11 mouse cellular contexts compared by ENCODE assay signal in the genomic region with DNA sequence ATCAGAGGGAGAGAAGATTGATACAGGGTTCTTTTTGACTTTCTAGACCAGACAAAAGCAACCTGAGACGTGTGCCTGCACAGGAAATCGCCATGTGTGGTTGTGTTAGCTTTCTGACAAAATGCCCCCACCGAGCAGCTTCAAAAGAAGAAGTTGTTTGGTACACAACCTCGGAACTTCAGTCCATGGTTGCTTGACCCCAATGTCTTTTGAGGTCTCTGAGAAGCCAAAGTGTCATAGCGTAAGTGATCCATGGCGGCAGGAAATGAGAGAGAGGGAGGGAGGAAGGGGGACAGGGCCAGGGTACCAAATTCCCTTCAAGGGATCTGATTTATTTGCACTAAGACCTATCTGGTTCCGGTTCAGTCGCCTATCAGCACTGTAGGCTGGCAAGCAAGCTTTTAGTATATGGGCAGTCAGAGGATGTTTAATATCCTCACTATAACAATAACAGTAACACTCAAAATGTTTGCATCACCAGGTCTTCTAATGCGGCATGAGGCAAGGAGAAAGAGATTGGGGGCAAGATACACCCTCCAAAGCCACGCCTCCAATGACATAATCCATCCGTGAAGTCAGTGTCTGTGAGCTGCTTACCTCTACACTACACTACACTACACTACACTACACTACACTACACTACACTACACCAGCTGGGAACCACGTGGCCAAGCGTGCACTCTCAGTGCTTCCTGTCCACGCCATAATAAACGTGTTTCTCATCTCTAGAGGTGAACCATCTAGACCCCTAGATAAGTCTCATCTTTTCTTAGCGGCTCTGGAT. TPM values are rescaled to one million over a fixed set of nuclear protein-coding genes. Genes with fewer than 3 reads are reported as not detected.
DNase-seq lines count a peak whose midpoint lies in the region; ATAC-seq lines count a peak whose summit lies in the region.
"Had no signal": no experiment of that assay in that cellular context is flagged by ENCODE, and none has a peak within 500 bp of the region (broad histone marks: within the 10 kb centered on the region; RNA-seq: fewer than 3 reads in every experiment).

No protein-coding gene starts in this region.

- no peak for ATAC-seq in intestine, embryonic 15.5 days
- no peak for ATAC-seq in intestine, embryonic 16.5 days
- peak; percentile 32 for ATAC-seq in activated CD4-positive, CD25-positive, alpha-beta regulatory T cell, adult 4 months
- no peak for ATAC-seq in liver, embryonic 15.5 days (ENCODE audit: insufficient read depth)
- ATAC-seq in forebrain, embryonic 11.5 days (replicated peaks; ENCODE audit: low FRiP score): no peak

- H3K36me3 ChIP-seq in intestine, embryonic 15.5 days: no peaks in the 10 kb centered on the region
- H3K36me3 ChIP-seq in intestine, embryonic 16.5 days (ENCODE audit: control insufficient read depth, insufficient read depth, low read length): no peaks in the 10 kb centered on the region
- no peaks in the 10 kb centered on the region for H3K36me3 ChIP-seq in liver, embryonic 15.5 days (replicated peaks)
- H3K36me3 ChIP-seq in forebrain, embryonic 11.5 days (ENCODE audit: control insufficient read depth, insufficient read depth, low read length): no peaks in the 10 kb centered on the region
- H3K36me3 ChIP-seq: forebrain, embryonic 15.5 days; hindbrain, embryonic 15.5 days; midbrain, embryonic 13.5 days had no signal

- 72% methylated on average over 16 of the region's 16 CpGs for WGBS in intestine, embryonic 15.5 days
- WGBS in intestine, embryonic 16.5 days: 76% methylated on average over 16 of the region's 16 CpGs
- 52% methylated on average over 16 of the region's 16 CpGs for WGBS in liver, embryonic 15.5 days (ENCODE audit: insufficient replicate concordance)
- WGBS in forebrain, embryonic 11.5 days: 73% methylated on average over 16 of the region's 16 CpGs

- H3K4me3 ChIP-seq in intestine, embryonic 15.5 days (replicated peaks): no peak overlapping the region
- H3K4me3 ChIP-seq in intestine, embryonic 16.5 days (ENCODE audit: low read length): no peak overlapping the region
- peak overlapping the region; percentile 61 for H3K4me3 ChIP-seq in liver, embryonic 15.5 days (replicated peaks)
- H3K4me3 ChIP-seq in forebrain, embryonic 11.5 days (ENCODE audit: low read depth, low read length): no peak overlapping the region

- no peak overlapping the region for H3K9ac ChIP-seq in intestine, embryonic 15.5 days
- no peak overlapping the region for H3K9ac ChIP-seq in intestine, embryonic 16.5 days (ENCODE audit: low read depth, low read length)
- H3K9ac ChIP-seq in liver, embryonic 15.5 days: no peak overlapping the region
- no peak overlapping the region for H3K9ac ChIP-seq in forebrain, embryonic 11.5 days (ENCODE audit: low read length)
- H3K9ac ChIP-seq: hindbrain, embryonic 15.5 days had no signal

- no peak overlapping the region for H3K27ac ChIP-seq in intestine, embryonic 15.5 days
- no peak overlapping the region for H3K27ac ChIP-seq in intestine, embryonic 16.5 days (ENCODE audit: low read length)
- 0 out of 2 replicates have a peak overlapping the region, but pooled peaks have one; percentile 66 for H3K27ac ChIP-seq in liver, embryonic 15.5 days (replicated peaks)
- H3K27ac ChIP-seq in forebrain, embryonic 11.5 days (ENCODE audit: low read depth, low read length): no peak overlapping the region
- H3K27ac ChIP-seq: forebrain, embryonic 15.5 days; hindbrain, embryonic 15.5 days; midbrain, embryonic 13.5 days had no signal

- peaks cover 9% of the 10 kb centered on the region for H3K27me3 ChIP-seq in intestine, embryonic 15.5 days (replicated peaks)
- peaks cover 5% of the 10 kb centered on the region; the same call in 1 of the 2 replicates for H3K27me3 ChIP-seq in intestine, embryonic 16.5 days (replicated peaks; ENCODE audit: control insufficient read depth, insufficient read depth, low read length)
- H3K27me3 ChIP-seq in liver, embryonic 15.5 days: peaks cover 17% of the 10 kb centered on the region
- peaks cover 12% of the 10 kb centered on the region for H3K27me3 ChIP-seq in forebrain, embryonic 11.5 days (ENCODE audit: control insufficient read depth, insufficient read depth, low read length)

- H3K4me2 ChIP-seq in intestine, embryonic 15.5 days (replicated peaks): peak overlapping the region; percentile 99
- no peak overlapping the region for H3K4me2 ChIP-seq in intestine, embryonic 16.5 days (ENCODE audit: low read depth, low read length)
- peak overlapping the region; percentile 88 for H3K4me2 ChIP-seq in liver, embryonic 15.5 days
- H3K4me2 ChIP-seq in forebrain, embryonic 11.5 days (ENCODE audit: low read depth, low read length, severe bottlenecking): no peak overlapping the region; the same call in 1 of the 2 replicates

- H3K4me1 ChIP-seq in intestine, embryonic 15.5 days (replicated peaks): 0 out of 2 replicates have a peak, but pooled peaks cover 5% of the 10 kb centered on the region
- H3K4me1 ChIP-seq in intestine, embryonic 16.5 days (ENCODE audit: control insufficient read depth, insufficient read depth, low read length): 0 out of 2 replicates have a peak, but pooled peaks cover 4% of the 10 kb centered on the region
- H3K4me1 ChIP-seq in liver, embryonic 15.5 days (replicated peaks): peaks cover 13% of the 10 kb centered on the region
- peaks cover 5% of the 10 kb centered on the region; the same call in 1 of the 2 replicates for H3K4me1 ChIP-seq in forebrain, embryonic 11.5 days (replicated peaks; ENCODE audit: control insufficient read depth, insufficient read depth, low read length)

- DNase-seq in 416B (ENCODE audit: low read depth): peak; percentile 40
- no peak for DNase-seq in forebrain, embryonic 11.5 days (ENCODE audit: low spot score)
- no peak for DNase-seq in right cerebral cortex, postnatal 36 days (ENCODE audit: low spot score in 2 of 2)
- DNase-seq in cerebellum, postnatal 25 days: no peak

- H3K9me3 ChIP-seq in intestine, embryonic 15.5 days: no peaks in the 10 kb centered on the region
- H3K9me3 ChIP-seq in intestine, embryonic 16.5 days (ENCODE audit: control insufficient read depth, low read length): no peaks in the 10 kb centered on the region
- H3K9me3 ChIP-seq in liver, embryonic 15.5 days (replicated peaks): no peaks in the 10 kb centered on the region
- no peaks in the 10 kb centered on the region for H3K9me3 ChIP-seq in forebrain, embryonic 11.5 days (ENCODE audit: control insufficient read depth, low read length)
- H3K9me3 ChIP-seq: forebrain, embryonic 15.5 days; hindbrain, embryonic 15.5 days; midbrain, embryonic 13.5 days had no signal

RNA-seq across cellular contexts. Expression of a gene that starts 0.7 kb away (rescaled TPM):
- 1.0 and 1.2 TPM in 2 replicates for polyA plus RNA-seq in intestine, embryonic 15.5 days (2015; fragmentation: Nextera tagmentation; extraction: Ambion mirVana)
- polyA plus RNA-seq in intestine, embryonic 16.5 days (2015; fragmentation: Nextera tagmentation; extraction: Ambion mirVana): 1.1 and 1.4 TPM in 2 replicates
- polyA plus RNA-seq in activated CD4-positive, CD25-positive, alpha-beta regulatory T cell, adult 4 months (2017; shearing (Covaris generic)): 1 to 10 TPM in 1 of 2 experiments, under 1 TPM in 1; 0.69 to 1.4 TPM
- polyA plus RNA-seq in liver, embryonic 15.5 days (2015; fragmentation: Nextera tagmentation; extraction: Ambion mirVana): 1.3 and 1.8 TPM in 2 replicates
- polyA plus RNA-seq in forebrain, embryonic 11.5 days (2014; fragmentation: Nextera tagmentation; extraction: Ambion mirVana): 0.33 and 0.49 TPM in 2 replicates

RNA-seq across cellular contexts. Expression of a gene that starts 1.3 kb away (rescaled TPM):
- polyA plus RNA-seq in intestine, embryonic 15.5 days (2015; fragmentation: Nextera tagmentation; extraction: Ambion mirVana): 117 and 131 TPM in 2 replicates
- polyA plus RNA-seq in intestine, embryonic 16.5 days (2015; fragmentation: Nextera tagmentation; extraction: Ambion mirVana): 140 and 151 TPM in 2 replicates
- polyA plus RNA-seq in activated CD4-positive, CD25-positive, alpha-beta regulatory T cell, adult 4 months (2017; shearing (Covaris generic)): 100 to 1,000 TPM; 120 to 133 TPM
- 75.4 and 78.6 TPM in 2 replicates for polyA plus RNA-seq in liver, embryonic 15.5 days (2015; fragmentation: Nextera tagmentation; extraction: Ambion mirVana)
- 74.0 and 77.6 TPM in 2 replicates for polyA plus RNA-seq in forebrain, embryonic 11.5 days (2014; fragmentation: Nextera tagmentation; extraction: Ambion mirVana)

RNA-seq across cellular contexts. Expression of a gene that starts 24.2 kb away (rescaled TPM):
- 53.6 and 56.0 TPM in 2 replicates for polyA plus RNA-seq in intestine, embryonic 15.5 days (2015; fragmentation: Nextera tagmentation; extraction: Ambion mirVana)
- 50.3 and 54.5 TPM in 2 replicates for polyA plus RNA-seq in intestine, embryonic 16.5 days (2015; fragmentation: Nextera tagmentation; extraction: Ambion mirVana)
- polyA plus RNA-seq in activated CD4-positive, CD25-positive, alpha-beta regulatory T cell, adult 4 months (2017; shearing (Covaris generic)): 10 to 100 TPM; 68.6 to 93.6 TPM
- 20.4 and 23.3 TPM in 2 replicates for polyA plus RNA-seq in liver, embryonic 15.5 days (2015; fragmentation: Nextera tagmentation; extraction: Ambion mirVana)
- 57.6 and 59.0 TPM in 2 replicates for polyA plus RNA-seq in forebrain, embryonic 11.5 days (2014; fragmentation: Nextera tagmentation; extraction: Ambion mirVana)

Comparison
In these comparisons a context has a peak if more than half of its experiments do, and no peak if none do; other contexts are left out.
1. H3K4me2 ChIP-seq: peak in intestine, embryonic 15.5 days (single experiment) and liver, embryonic 15.5 days (single experiment); none in intestine, embryonic 16.5 days (single experiment) and forebrain, embryonic 11.5 days (single experiment).